In the genomic region with DNA sequence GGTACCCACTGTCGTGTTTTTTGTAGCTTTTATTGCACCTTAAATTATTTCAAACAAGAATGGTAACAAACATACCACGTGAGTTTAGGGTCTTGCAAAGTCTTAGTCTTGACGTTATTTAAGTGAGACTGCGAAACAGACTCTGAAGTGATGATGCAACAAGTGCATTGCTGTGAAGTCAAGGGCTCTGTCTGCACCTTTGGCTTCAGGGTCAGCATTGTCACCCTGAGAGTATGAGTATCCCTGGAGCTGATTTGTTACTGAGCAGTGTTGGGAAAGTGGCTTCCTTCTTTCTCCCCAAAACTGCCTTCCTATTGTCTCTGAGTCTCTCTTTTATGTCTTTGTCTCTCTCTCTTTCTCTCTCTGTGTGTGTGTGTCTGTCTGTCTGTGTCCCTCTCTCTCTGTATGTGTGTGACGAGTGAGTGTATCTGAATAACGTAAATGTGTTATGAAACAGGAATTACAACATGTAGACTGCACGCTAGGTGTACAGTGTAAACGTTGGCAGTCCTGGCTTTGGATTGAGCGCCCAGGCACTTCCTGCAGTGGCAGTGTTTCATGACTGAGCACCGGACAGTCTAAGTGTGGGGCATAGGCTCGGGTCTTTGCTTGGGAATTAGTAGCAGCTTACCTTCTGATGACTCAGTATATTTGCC, we compare ENCODE assay signal across 20 mouse cellular contexts. TPM values are rescaled to one million over a fixed set of nuclear protein-coding genes. Genes with fewer than 3 reads are reported as not detected.
A peak's percentile ranks its signal among the peaks of the same experiment; 100 is the strongest.
DNase-seq lines count a peak whose midpoint lies in the region; ATAC-seq and TF ChIP-seq lines count a peak whose summit lies in the region.
"Had no signal": no experiment of that assay in that cellular context is flagged by ENCODE, and none has a peak within 500 bp of the region (broad histone marks: within the 10 kb centered on the region; RNA-seq: fewer than 3 reads in every experiment).

No protein-coding gene starts in this region.

- H3K4me2 ChIP-seq in midbrain, postnatal 0 days (ENCODE audit: low read depth, low read length, poor library complexity, severe bottlenecking) = no peak overlapping the region
- H3K4me2 ChIP-seq in liver, embryonic 13.5 days = no peak overlapping the region
- H3K4me2 ChIP-seq: embryonic facial prominence, embryonic 12.5 days; hindbrain, embryonic 13.5 days had no signal

- 0 out of 2 replicates have a peak, but pooled peaks cover 3% of the 10 kb centered on the region for H3K36me3 ChIP-seq in midbrain, embryonic 10.5 days
- no peaks in the 10 kb centered on the region for H3K36me3 ChIP-seq in midbrain, postnatal 0 days (ENCODE audit: insufficient read depth, low read length)
- H3K36me3 ChIP-seq in liver, embryonic 13.5 days = no peaks in the 10 kb centered on the region
- H3K36me3 ChIP-seq: embryonic facial prominence, embryonic 12.5 days; hindbrain, embryonic 13.5 days had no signal

- no peak overlapping the region for H3K9ac ChIP-seq in midbrain, postnatal 0 days (replicated peaks; ENCODE audit: low read length, poor library complexity, severe bottlenecking)
- H3K9ac ChIP-seq in liver, embryonic 13.5 days = no peak overlapping the region
- H3K9ac ChIP-seq: embryonic facial prominence, embryonic 12.5 days; hindbrain, embryonic 13.5 days had no signal

- H3K27me3 ChIP-seq in midbrain, embryonic 10.5 days (ENCODE audit: low read depth, poor library complexity, severe bottlenecking) = peaks cover 67% of the 10 kb centered on the region
- no peaks in the 10 kb centered on the region for H3K27me3 ChIP-seq in midbrain, postnatal 0 days (ENCODE audit: insufficient read depth, low read length)
- H3K27me3 ChIP-seq in liver, embryonic 13.5 days = no peaks in the 10 kb centered on the region
- H3K27me3 ChIP-seq: embryonic facial prominence, embryonic 12.5 days; hindbrain, embryonic 13.5 days; Patski had no signal

- 58% methylated on average over 11 of the region's 11 CpGs for WGBS in midbrain, embryonic 10.5 days
- WGBS in midbrain, postnatal 0 days = 59% methylated on average over 11 of the region's 11 CpGs
- 64% methylated on average over 11 of the region's 11 CpGs for WGBS in liver, embryonic 13.5 days (ENCODE audit: insufficient replicate concordance)

- TF ChIP-seq CTCF in midbrain, postnatal 0 days (IDR thresholded peaks at IDR 0.05) = no peak

- peaks cover 45% of the 10 kb centered on the region for H3K4me1 ChIP-seq in midbrain, embryonic 10.5 days
- no peaks in the 10 kb centered on the region for H3K4me1 ChIP-seq in midbrain, postnatal 0 days (ENCODE audit: insufficient read depth, low read length)
- H3K4me1 ChIP-seq in liver, embryonic 13.5 days (replicated peaks) = peaks cover 28% of the 10 kb centered on the region

- peak; percentile 74 for DNase-seq in heart, adult 11 months
- no peak for DNase-seq in heart, postnatal 4 days
- DNase-seq in midbrain, embryonic 10.5 days (ENCODE audit: low spot score) = no peak
- DNase-seq in midbrain, postnatal 0 days (ENCODE audit: low spot score) = no peak
- DNase-seq in liver, embryonic 13.5 days = no peak
- DNase-seq in right cerebral cortex, postnatal 4 days = no peak
- DNase-seq in layer of hippocampus, postnatal 25 days (ENCODE audit: extremely low spot score in 1 of 2, low spot score in 1 of 2) = no peak
- DNase-seq: cerebellum, adult 2 months; kidney, adult 11 months; kidney, postnatal 36 days; lung, adult 2 months; lung, postnatal 36 days; midbrain, embryonic 14.5 days; right cerebral cortex, postnatal 14 days; thymus, postnatal 4 days had no signal

- ATAC-seq in midbrain, postnatal 0 days (ENCODE audit: low FRiP score) = no peak
- peak; percentile 41; the same call in 1 of the 2 replicates for ATAC-seq in liver, embryonic 13.5 days (ENCODE audit: low read depth)
- ATAC-seq in megakaryocyte progenitor cell, adult 5-6 weeks (replicated peaks; ENCODE audit: poor library complexity) = peak; percentile 38
- ATAC-seq: activated CD4-positive, CD25-positive, alpha-beta regulatory T cell, adult 4 months; Patski had no signal

- H3K27ac ChIP-seq in midbrain, embryonic 10.5 days (replicated peaks) = peak overlapping the region; percentile 17; the same call in 1 of the 2 replicates
- no peak overlapping the region for H3K27ac ChIP-seq in midbrain, postnatal 0 days (ENCODE audit: low read depth, low read length)
- H3K27ac ChIP-seq in liver, embryonic 13.5 days = no peak overlapping the region
- H3K27ac ChIP-seq: embryonic facial prominence, embryonic 12.5 days; hindbrain, embryonic 13.5 days had no signal

- H3K4me3 ChIP-seq in midbrain, embryonic 10.5 days = no peak overlapping the region
- no peak overlapping the region for H3K4me3 ChIP-seq in midbrain, postnatal 0 days (ENCODE audit: low read depth, low read length)
- no peak overlapping the region for H3K4me3 ChIP-seq in liver, embryonic 13.5 days (replicated peaks)
- H3K4me3 ChIP-seq: embryonic facial prominence, embryonic 12.5 days; hindbrain, embryonic 13.5 days had no signal

- H3K9me3 ChIP-seq in midbrain, embryonic 10.5 days (replicated peaks) = no peaks in the 10 kb centered on the region
- no peaks in the 10 kb centered on the region for H3K9me3 ChIP-seq in midbrain, postnatal 0 days (ENCODE audit: low read length)
- no peaks in the 10 kb centered on the region for H3K9me3 ChIP-seq in liver, embryonic 13.5 days (replicated peaks)
- H3K9me3 ChIP-seq: embryonic facial prominence, embryonic 12.5 days; hindbrain, embryonic 13.5 days had no signal

RNA-seq across cellular contexts. Expression of gene Lgr4, which starts 18.4 kb away (rescaled TPM):
- total RNA-seq in heart, postnatal 4 days (2021) = 10 to 100 TPM; 44.6 to 49.1 TPM
- 12.7 and 14.3 TPM in 2 replicates for polyA plus RNA-seq in midbrain, embryonic 10.5 days (2016; fragmentation: Nextera tagmentation; extraction: Ambion mirVana)
- 33.4 and 36.4 TPM in 2 replicates for total RNA-seq in midbrain, postnatal 0 days (2014; rRNA removed)
- polyA plus RNA-seq in midbrain, postnatal 0 days (2015; fragmentation: Nextera tagmentation; extraction: Ambion mirVana) = 9.9 and 10.1 TPM in 2 replicates
- polyA plus RNA-seq in liver, embryonic 13.5 days (2015; fragmentation: Nextera tagmentation; extraction: Ambion mirVana) = 3.1 and 3.9 TPM in 2 replicates
- 1.0 and 2.6 TPM in 2 replicates for total RNA-seq in megakaryocyte progenitor cell, adult 5-6 weeks (2015)
- 1.1 and 4.0 TPM in 2 replicates for total RNA-seq in megakaryocyte progenitor cell, adult 5-6 weeks (2017)
- total RNA-seq in layer of hippocampus, postnatal 25 days (2021) = 10 to 100 TPM; 27.7 to 33.5 TPM

RNA-seq across cellular contexts. Expression of gene Lin7c, which starts 45.2 kb away (rescaled TPM):
- total RNA-seq in heart, postnatal 4 days (2021) = 10 to 100 TPM; 55.2 to 57.5 TPM
- polyA plus RNA-seq in midbrain, embryonic 10.5 days (2016; fragmentation: Nextera tagmentation; extraction: Ambion mirVana) = 101 and 121 TPM in 2 replicates
- 232 and 296 TPM in 2 replicates for total RNA-seq in midbrain, postnatal 0 days (2014; rRNA removed)
- 206 and 209 TPM in 2 replicates for polyA plus RNA-seq in midbrain, postnatal 0 days (2015; fragmentation: Nextera tagmentation; extraction: Ambion mirVana)
- 20.0 and 24.4 TPM in 2 replicates for polyA plus RNA-seq in liver, embryonic 13.5 days (2015; fragmentation: Nextera tagmentation; extraction: Ambion mirVana)
- 57.7 and 65.7 TPM in 2 replicates for total RNA-seq in megakaryocyte progenitor cell, adult 5-6 weeks (2015)
- 88.4 and 114 TPM in 2 replicates for total RNA-seq in megakaryocyte progenitor cell, adult 5-6 weeks (2017)
- total RNA-seq in layer of hippocampus, postnatal 25 days (2021) = 100 to 1,000 TPM; 110 to 111 TPM
